Mouse (Mus musculus) megakaryocyte, embryonic 14.5 days (primary cell): Measurements from ENCODE around the gene Clec16a. TPM values are rescaled to one million over a fixed set of nuclear protein-coding genes. Genes with fewer than 3 reads are reported as not detected.

ENCODE experiments used
- H3K27me3 ChIP-seq: replicated peaks from 2 replicates; pipeline ENCODE3; 2012; ENCODE audit warnings: inconsistent platforms
- H3K36me3 ChIP-seq: replicated peaks from 2 replicates; pipeline ENCODE3; 2012; ENCODE audit warnings: low read length, inconsistent platforms, mixed read lengths
- H3K4me1 ChIP-seq: 2 replicates; pipeline ENCODE4 v1.6.1; 2012; ENCODE audit warnings: inconsistent platforms
- H3K4me3 ChIP-seq: replicated peaks from 2 replicates; pipeline ENCODE3; 2012; ENCODE audit warnings: moderate library complexity, mild to moderate bottlenecking, inconsistent platforms
- H3K9me3 ChIP-seq: 2 replicates; pipeline ENCODE4 v1.6.1; 2012; ENCODE audit warnings: inconsistent platforms
- FLI1 ChIP-seq: IDR thresholded peaks from 2 replicates; pipeline ENCODE4 v1.6.1; 2012; ENCODE audit warnings: low read length, inconsistent platforms, mixed read lengths
- GATA1 ChIP-seq: IDR thresholded peaks from 3 replicates; pipeline ENCODE4 v1.6.1; 2012; ENCODE audit warnings: mixed read lengths, low read length, inconsistent platforms, borderline replicate concordance
- polyA plus RNA-seq: library from polyadenylated mRNA; stranded (reverse); fragments of >175 nt; gene quantifications from 2 replicates; pipeline ENCODE4 v1.2.3, GENCODE M21; 2012; ENCODE audit warnings: low replicate concordance; ENCODE audit not compliant: insufficient read depth

Clec16a gene
- polyA plus RNA-seq, 1 experiment, result 10.4 TPM

GRCm38 (mm10) chr16:10739854-10740398, 194.8 kb downstream of the Clec16a start:
- Histone ChIP-seq H3K9me3 (no peaks in the 10 kb centered on the region), H3K36me3 (peaks cover 71% of the 10 kb centered on the region), H3K27me3 (peaks cover 4% of the 10 kb centered on the region), H3K4me3 (peak overlapping the region; percentile 54), H3K4me1 (peaks cover 96% of the 10 kb centered on the region)
- TF ChIP-seq FLI1 (no peak), GATA1 (no peak)

- peaks cover 5% of the 10 kb centered on the region for H3K27me3 ChIP-seq
- peaks cover 67% of the 10 kb centered on the region for H3K36me3 ChIP-seq
- no peak overlapping the region for H3K4me3 ChIP-seq
- H3K4me1 ChIP-seq, result peaks cover 95% of the 10 kb centered on the region
- H3K9me3 ChIP-seq, result no peaks in the 10 kb centered on the region
- TF ChIP-seq FLI1 (no peak), GATA1 (no peak)
Observed at GRCm38 (mm10) chr16:10741082-10741481, 195.9 kb downstream of the Clec16a start.

DNA sequence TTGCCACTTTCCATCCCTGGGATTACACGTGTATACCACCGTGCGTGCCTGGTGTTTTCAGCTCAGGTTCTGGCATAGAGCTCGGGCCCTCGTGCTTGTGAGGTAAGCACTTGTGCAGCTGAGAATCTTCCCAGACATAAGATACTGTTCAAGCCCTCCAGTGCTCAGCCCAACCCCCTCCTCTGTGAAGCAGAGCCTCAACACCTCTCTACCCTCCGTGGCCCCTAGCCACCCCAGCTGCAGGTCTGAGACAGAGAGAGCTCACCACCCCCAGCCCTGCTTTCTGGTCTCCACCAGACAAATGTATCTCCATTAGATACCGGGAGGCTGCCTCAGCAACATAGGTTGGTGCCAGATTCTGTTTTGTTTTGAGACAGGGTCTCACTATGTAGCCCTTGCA, 204.1 kb downstream of the Clec16a start:
- Histone ChIP-seq H3K4me1 (peaks cover 75% of the 10 kb centered on the region), H3K36me3 (peaks cover 7% of the 10 kb centered on the region)

DNA sequence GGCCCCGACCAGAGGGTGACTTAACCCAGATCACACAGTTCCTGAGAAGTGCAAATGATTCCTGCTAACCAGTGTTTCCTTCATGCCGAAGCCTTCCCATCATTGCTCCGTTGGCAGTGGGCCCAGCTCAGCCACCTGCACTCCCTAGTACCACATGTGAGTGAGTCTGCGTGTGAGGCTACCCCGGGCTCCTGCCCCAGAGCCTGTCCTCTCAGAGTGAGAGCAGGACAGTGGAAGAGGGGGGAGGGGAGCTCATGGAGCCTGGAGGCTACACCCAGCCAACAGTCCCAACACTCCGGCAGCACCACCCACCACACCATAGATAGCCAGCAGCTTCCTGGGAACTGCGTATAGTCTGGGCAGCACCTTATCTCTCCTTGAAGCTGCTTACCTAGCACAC, 204.7 kb downstream of the Clec16a start:
- Histone ChIP-seq H3K4me3 (no peak overlapping the region), H3K9me3 (no peaks in the 10 kb centered on the region), H3K4me1 (peaks cover 75% of the 10 kb centered on the region), H3K27me3 (peaks cover 39% of the 10 kb centered on the region), H3K36me3 (peaks cover 7% of the 10 kb centered on the region)
- no peak for TF ChIP-seq GATA1

More for the DNA sequence above, 204.1 kb downstream of the Clec16a start:
- H3K4me3 ChIP-seq, result no peak overlapping the region
- peaks cover 40% of the 10 kb centered on the region for H3K27me3 ChIP-seq
- no peaks in the 10 kb centered on the region for H3K9me3 ChIP-seq
- TF ChIP-seq GATA1 (no peak), FLI1 (no peak)

DNA sequence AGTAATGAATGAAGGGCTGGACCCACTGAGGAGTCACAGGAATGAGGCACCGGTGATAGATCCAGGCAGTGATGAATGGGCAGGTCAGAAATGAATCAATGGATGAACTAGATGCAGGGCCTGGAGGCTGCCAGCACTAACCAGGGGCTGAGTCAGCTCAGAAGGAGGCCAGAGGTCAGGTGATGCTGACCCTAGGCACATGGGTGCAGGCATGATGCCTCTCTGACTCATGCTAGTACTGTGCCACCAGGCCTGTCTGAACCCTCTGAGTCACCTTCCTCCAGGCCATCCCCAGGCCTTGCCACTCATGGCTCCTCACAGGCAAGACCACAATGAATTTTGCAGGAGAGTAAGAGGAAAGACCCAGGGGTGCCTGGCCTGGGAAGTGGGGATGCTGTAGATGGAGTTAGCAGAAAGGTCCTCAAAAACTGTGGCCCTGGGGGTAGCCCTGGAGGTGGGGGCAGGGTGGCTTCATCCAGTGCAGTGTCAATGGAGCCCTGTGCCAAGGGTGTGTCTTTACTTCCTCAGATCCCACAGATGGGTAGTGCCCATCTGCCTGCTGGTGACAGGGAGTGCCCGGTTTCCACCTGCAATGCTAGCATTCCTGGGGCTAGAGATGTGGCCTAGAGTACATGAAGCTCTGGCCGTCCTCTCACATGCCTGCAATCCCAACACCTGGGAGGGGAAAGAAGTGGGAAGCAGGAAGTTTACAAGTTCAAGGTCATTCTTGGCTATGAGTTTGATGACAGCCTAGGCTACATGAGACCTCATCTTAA, 209.6 kb downstream of the Clec16a start:
- H3K4me1 ChIP-seq, result peaks cover 93% of the 10 kb centered on the region

DNA sequence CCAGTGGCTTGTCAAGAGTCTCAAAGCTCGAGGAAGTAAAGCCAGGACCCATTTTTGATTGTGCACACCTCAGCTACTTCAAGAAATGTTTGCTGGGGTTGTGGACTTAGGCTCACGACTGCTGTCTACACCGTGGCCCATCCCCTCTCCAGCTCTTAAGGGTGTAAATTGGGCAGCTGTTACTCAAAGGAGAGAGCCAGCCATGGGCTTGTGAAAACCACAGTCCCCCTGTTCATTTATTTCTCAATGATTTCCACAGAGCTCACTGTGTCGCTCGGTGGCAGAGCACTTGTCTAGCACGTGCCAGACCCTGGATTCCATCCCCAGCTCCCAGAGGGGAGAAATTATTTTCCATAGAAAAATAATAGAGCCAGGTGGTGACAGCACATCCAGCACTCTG, 211.0 kb downstream of the Clec16a start:
- peaks cover 93% of the 10 kb centered on the region for H3K4me1 ChIP-seq
- no peak for TF ChIP-seq GATA1
- TF ChIP-seq FLI1, result no peak
- no peak overlapping the region for H3K4me3 ChIP-seq

More for the DNA sequence above, 209.6 kb downstream of the Clec16a start:
- peaks cover 42% of the 10 kb centered on the region for H3K27me3 ChIP-seq
- no peaks in the 10 kb centered on the region for H3K36me3 ChIP-seq
- peak overlapping the region; percentile 59 for H3K4me3 ChIP-seq
- TF ChIP-seq GATA1 (no peak), FLI1 (no peak)
- H3K9me3 ChIP-seq, result no peaks in the 10 kb centered on the region

DNA sequence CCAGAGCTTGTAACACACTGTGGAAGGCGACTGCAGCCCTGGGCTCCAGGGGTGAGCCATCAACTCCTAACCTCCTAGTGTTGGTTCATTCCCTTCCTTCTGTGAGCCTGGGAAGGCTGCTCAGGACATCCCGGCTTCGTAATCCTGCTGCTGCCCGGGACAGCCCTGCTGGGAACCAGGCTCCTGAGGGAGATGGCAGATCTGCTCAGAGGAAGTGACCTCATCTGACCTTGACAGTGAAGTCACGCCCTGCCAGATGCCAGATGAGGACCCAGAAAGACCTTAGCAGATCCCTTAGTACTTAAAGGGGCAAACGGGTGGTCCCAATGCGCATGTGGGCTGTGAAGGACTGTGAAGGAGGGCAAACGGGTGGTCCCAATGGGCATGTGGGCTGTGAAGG, 216.0 kb downstream of the Clec16a start:
- Histone ChIP-seq H3K4me3 (peak overlapping the region; percentile 50), H3K9me3 (no peaks in the 10 kb centered on the region), H3K27me3 (peaks cover 21% of the 10 kb centered on the region), H3K36me3 (no peaks in the 10 kb centered on the region), H3K4me1 (peaks cover 96% of the 10 kb centered on the region)
- TF ChIP-seq FLI1 (no peak), GATA1 (no peak)

More for the DNA sequence above, 211.0 kb downstream of the Clec16a start:
- Histone ChIP-seq H3K36me3 (no peaks in the 10 kb centered on the region), H3K27me3 (peaks cover 40% of the 10 kb centered on the region), H3K9me3 (no peaks in the 10 kb centered on the region)

DNA sequence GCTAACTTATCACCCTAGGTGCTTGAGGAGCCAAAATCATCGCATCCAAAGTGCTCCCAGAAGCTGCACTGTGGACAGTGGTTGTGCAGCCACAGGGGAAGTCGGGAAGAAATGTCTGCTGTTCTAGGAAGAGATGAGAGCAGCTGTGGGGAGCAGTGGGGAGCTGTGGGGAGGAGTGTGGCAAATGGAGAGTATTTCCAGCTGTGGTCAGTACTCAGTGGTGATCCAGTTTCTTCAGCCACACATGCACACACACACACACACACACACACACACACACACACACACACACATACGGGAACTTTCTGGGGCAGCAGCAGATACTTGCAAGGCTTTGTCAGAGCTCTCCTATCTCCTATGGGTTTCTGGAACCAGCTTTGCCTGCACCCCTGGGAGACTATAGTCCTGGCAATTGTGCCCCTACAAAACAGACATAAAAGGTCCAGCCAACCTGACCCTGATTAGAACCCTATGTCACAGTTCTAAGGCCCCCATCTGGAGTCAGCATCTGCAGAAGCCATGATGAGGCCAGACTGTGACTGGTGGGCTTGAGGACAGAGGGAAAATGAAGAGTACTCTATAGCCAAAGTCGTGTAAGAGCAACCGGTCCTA, 217.5 kb downstream of the Clec16a start:
- peaks cover 17% of the 10 kb centered on the region for H3K27me3 ChIP-seq
- H3K4me3 ChIP-seq, result no peak overlapping the region
- no peaks in the 10 kb centered on the region for H3K9me3 ChIP-seq
- peaks cover 93% of the 10 kb centered on the region for H3K4me1 ChIP-seq
- H3K36me3 ChIP-seq, result no peaks in the 10 kb centered on the region
- TF ChIP-seq GATA1 (no peak), FLI1 (no peak)

DNA sequence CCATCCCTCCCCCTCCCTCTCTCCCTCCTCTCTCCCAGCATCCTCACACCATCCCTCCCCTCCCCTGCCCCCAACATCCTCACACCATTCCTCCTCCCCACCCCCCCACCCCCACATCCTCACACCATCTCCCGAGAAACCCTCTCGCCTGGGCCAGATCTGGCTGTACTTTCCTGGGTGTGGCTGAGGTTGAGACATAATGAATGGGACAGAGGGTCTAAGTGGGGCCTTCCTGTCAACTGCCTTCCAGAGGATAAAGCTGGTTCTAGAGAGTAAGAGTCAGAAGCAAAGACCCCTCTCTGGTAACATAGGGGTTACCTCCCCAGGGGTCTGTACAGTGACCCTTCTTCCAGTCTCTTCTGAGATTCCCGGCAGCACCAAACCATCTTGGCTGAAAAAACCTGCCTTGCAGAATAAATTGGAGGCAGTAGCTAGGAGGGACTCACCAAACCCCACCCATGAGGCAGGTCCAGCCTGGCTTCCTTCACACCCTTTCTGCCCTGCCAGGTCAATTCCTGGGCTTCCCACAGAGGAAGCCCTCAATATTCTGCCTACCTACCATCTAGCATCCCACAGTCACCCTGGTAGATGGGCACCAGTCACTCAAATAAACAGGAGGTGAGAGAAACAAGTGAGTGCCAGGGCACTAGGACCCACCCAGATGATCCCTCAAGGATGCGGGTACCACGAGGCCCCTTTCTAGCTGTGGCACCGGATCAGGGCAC, 218.6 kb downstream of the Clec16a start:
- H3K4me1 ChIP-seq, result peaks cover 91% of the 10 kb centered on the region

More for the DNA sequence above, 218.6 kb downstream of the Clec16a start:
- Histone ChIP-seq H3K36me3 (no peaks in the 10 kb centered on the region), H3K4me3 (no peak overlapping the region), H3K9me3 (no peaks in the 10 kb centered on the region), H3K27me3 (peaks cover 17% of the 10 kb centered on the region)
- TF ChIP-seq FLI1 (no peak), GATA1 (no peak)
